Comparison of ENCODE assay signal across 10 mouse cellular contexts in the genomic region with DNA sequence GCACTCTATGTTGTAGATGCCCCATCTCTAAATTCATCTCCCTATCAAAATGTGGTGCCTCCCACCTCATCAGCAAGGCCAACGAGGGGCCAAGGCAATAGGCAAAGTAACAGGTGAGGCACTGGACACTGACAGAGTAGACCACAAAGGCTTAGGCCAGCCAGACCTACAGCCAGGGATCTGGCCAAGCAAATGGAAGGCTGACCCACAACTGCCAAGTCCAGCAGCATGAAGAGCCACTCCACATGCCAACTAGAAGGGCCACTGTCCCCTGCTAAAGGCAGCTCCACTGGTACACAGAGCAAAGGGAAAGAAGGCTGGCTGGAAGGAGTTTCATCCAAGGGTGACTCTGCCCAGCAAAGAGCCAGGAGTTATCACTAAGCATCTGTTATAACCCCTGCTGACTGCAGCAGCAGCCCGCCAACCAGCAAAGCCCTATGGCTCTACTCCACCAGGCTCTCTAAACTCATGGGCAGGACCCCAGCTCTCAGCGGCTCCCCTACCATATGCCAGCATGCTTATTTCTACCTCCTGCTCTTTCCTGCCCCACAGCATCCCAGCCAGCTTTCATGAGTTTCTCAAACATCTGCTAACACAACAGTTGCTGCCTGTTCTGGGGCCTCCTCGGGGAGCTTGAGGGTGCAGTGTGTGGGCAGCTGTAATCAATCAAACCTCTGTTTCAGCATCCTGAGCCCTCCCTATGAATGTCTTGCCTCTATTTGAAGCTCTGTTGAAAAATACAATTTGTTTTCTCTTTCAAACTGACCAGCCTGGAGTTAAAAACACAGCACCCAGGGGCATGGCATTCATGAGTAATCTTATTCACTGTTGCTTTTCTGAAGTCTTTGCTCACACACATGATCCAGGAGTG. TPM values are rescaled to one million over a fixed set of nuclear protein-coding genes. Genes with fewer than 3 reads are reported as not detected.
DNase-seq lines count a peak whose midpoint lies in the region; ATAC-seq lines count a peak whose summit lies in the region.
"Had no signal": no experiment of that assay in that cellular context is flagged by ENCODE, and none has a peak within 500 bp of the region (broad histone marks: within the 10 kb centered on the region; RNA-seq: fewer than 3 reads in every experiment).

No protein-coding gene starts in this region.

- no peak overlapping the region for H3K4me3 ChIP-seq in intestine, embryonic 15.5 days (replicated peaks)
- H3K4me3 ChIP-seq in stomach, embryonic 16.5 days (replicated peaks; ENCODE audit: low read length), result no peak overlapping the region

- H3K4me1 ChIP-seq in intestine, embryonic 15.5 days (replicated peaks), result peaks cover 33% of the 10 kb centered on the region
- H3K4me1 ChIP-seq in stomach, embryonic 16.5 days (ENCODE audit: control insufficient read depth, insufficient read depth, low read length), result peaks cover 16% of the 10 kb centered on the region

- peak; percentile 63 for DNase-seq in cerebellum, adult 9-11 months
- DNase-seq in cerebellum, adult 11 months, result no peak
- DNase-seq in lung, postnatal 36 days, result peak; percentile 47
- DNase-seq in lung, postnatal 14 days, result no peak
- no peak for DNase-seq in frontal cortex, postnatal 14 days (ENCODE audit: low spot score in 2 of 2)
- no peak for DNase-seq in lung, postnatal 4 days
- DNase-seq: thymus, adult 2 months had no signal

- H3K9ac ChIP-seq in intestine, embryonic 15.5 days, result no peak overlapping the region
- no peak overlapping the region for H3K9ac ChIP-seq in stomach, embryonic 16.5 days (ENCODE audit: low read length)

- H3K36me3 ChIP-seq in intestine, embryonic 15.5 days, result no peaks in the 10 kb centered on the region
- no peaks in the 10 kb centered on the region for H3K36me3 ChIP-seq in stomach, embryonic 16.5 days (ENCODE audit: control insufficient read depth, insufficient read depth, low read length)

- H3K27ac ChIP-seq in intestine, embryonic 15.5 days, result peak overlapping the region; percentile 19; the same call in 1 of the 2 replicates
- peak overlapping the region; percentile 43; the same call in 1 of the 2 replicates for H3K27ac ChIP-seq in stomach, embryonic 16.5 days (ENCODE audit: low read length)

- H3K9me3 ChIP-seq in intestine, embryonic 15.5 days, result no peaks in the 10 kb centered on the region
- H3K9me3 ChIP-seq in stomach, embryonic 16.5 days (replicated peaks; ENCODE audit: control insufficient read depth, low read length), result no peaks in the 10 kb centered on the region
- H3K9me3 ChIP-seq: megakaryocyte, embryonic 14.5 days had no signal

- no peaks in the 10 kb centered on the region for H3K27me3 ChIP-seq in intestine, embryonic 15.5 days (replicated peaks)
- no peaks in the 10 kb centered on the region for H3K27me3 ChIP-seq in stomach, embryonic 16.5 days (ENCODE audit: control insufficient read depth, insufficient read depth, low read length)
- H3K27me3 ChIP-seq: megakaryocyte, embryonic 14.5 days had no signal

- WGBS in intestine, embryonic 15.5 days, result 57% methylated on average over 4 of the region's 4 CpGs
- 56% methylated on average over 4 of the region's 4 CpGs for whole genome bisulfite sequencing in stomach, embryonic 16.5 days

- no peak overlapping the region for H3K4me2 ChIP-seq in intestine, embryonic 15.5 days (replicated peaks)
- H3K4me2 ChIP-seq in stomach, embryonic 16.5 days (ENCODE audit: low read depth, low read length), result no peak overlapping the region

- no peak for ATAC-seq in intestine, embryonic 15.5 days
- 0 out of 2 replicates have a peak, but pooled peaks have one; percentile 35 for ATAC-seq in stomach, embryonic 16.5 days (ENCODE audit: insufficient read depth, low FRiP score)

RNA-seq across cellular contexts. Expression of a gene that starts 59.9 kb away (rescaled TPM):
- 17.9 and 19.1 TPM in 2 replicates for polyA plus RNA-seq in intestine, embryonic 15.5 days (2015; fragmentation: Nextera tagmentation; extraction: Ambion mirVana)
- 15.1 and 17.4 TPM in 2 replicates for polyA plus RNA-seq in stomach, embryonic 16.5 days (2015; fragmentation: Nextera tagmentation; extraction: Ambion mirVana)

Comparison
In these comparisons a context has a peak if more than half of its experiments do, and no peak if none do; other contexts are left out.
1. DNase-seq: peak in cerebellum, adult 9-11 months (single experiment) and lung, postnatal 36 days (single experiment); none in cerebellum, adult 11 months (single experiment), lung, postnatal 14 days (single experiment), frontal cortex, postnatal 14 days (0 of 2) and lung, postnatal 4 days (0 of 2).